Mouse (Mus musculus) bone marrow, adult 2 months (tissue): Measurements from ENCODE around the gene Gm49359. TPM values are rescaled to one million over a fixed set of nuclear protein-coding genes. Genes with fewer than 3 reads are reported as not detected.
"Not testable (repeated sequence)": the region's sequence is repeated elsewhere in the genome, so short reads cannot be mapped to it uniquely, and the experiment has no call there.

Experiments
- H3K27ac ChIP-seq: fragments of 200-500 bp; 2 replicates; pipeline ENCODE4 v1.5.1; 2012; ENCODE audit warnings: low read depth, mild to moderate bottlenecking, control low read depth, inconsistent platforms, low read length; ENCODE audit not compliant: control insufficient read depth, poor library complexity, insufficient read depth
- H3K4me1 ChIP-seq: fragments of 200-500 bp; 2 replicates; pipeline ENCODE4 v1.6.1; 2011; ENCODE audit warnings: low read length; ENCODE audit not compliant: control insufficient read depth, insufficient read depth
- H3K4me3 ChIP-seq: fragments of 200-500 bp; replicated peaks from 2 replicates; pipeline ENCODE3; 2011; ENCODE audit warnings: mild to moderate bottlenecking, low read depth, low read length, control low read depth; ENCODE audit not compliant: control insufficient read depth
- CTCF ChIP-seq: fragments of 200-500 bp; IDR thresholded peaks from 2 replicates; pipeline ENCODE4 v1.5.1; 2011; ENCODE audit warnings: low read length, control low read depth; ENCODE audit not compliant: control insufficient read depth, insufficient read depth
- WGBS: fragments of 180-500 bp; shearing (Covaris S2); methylation state at CpG from one replicate; pipeline ENCODE4 v1.1.7; 2018; 5-methylcytosine and 5-hydroxymethylcytosine counted together
- polyA plus RNA-seq: library from polyadenylated mRNA; stranded (reverse); fragments of >200 nt; gene quantifications from 2 replicates; pipeline ENCODE4 v1.2.4, GENCODE M21; 2011; ENCODE audit warnings: low replicate concordance; ENCODE audit not compliant: missing spikeins, insufficient read depth, insufficient read length

Gm49359 gene
- polyA plus RNA-seq: 0.97 and 4.9 TPM in 2 replicates

GRCm38 (mm10) chr13:62466424-62467334 lies at the start of gene Gm49359:
TSS of gene Gm49359 (minus strand) at chr13:62466832.
- not testable (repeated sequence) for H3K4me1 ChIP-seq
- 2% methylated on average over 28 of the region's 28 CpGs for WGBS
- Histone ChIP-seq H3K4me3 (peak within 1 kb of the TSS; percentile 97), H3K27ac (peak within 1 kb of the TSS; percentile 49)

- H3K27ac ChIP-seq, H3K4me3 ChIP-seq, H3K4me1 ChIP-seq: not testable (repeated sequence)
- WGBS: 79% methylated on average over 1 of the region's 1 CpGs
Measured at GRCm38 (mm10) chr13:62510641-62511420, 44.2 kb upstream of the Gm49359 start.

- not testable (repeated sequence) for H3K27ac ChIP-seq, H3K4me1 ChIP-seq
- WGBS: 86% methylated on average over 8 of the region's 8 CpGs
Measured at GRCm38 (mm10) chr13:62472661-62473060, 6.0 kb upstream of the Gm49359 start.

GRCm38 (mm10) chr13:62469947-62470346 lies 3.3 kb upstream of the Gm49359 start:
- H3K4me1 ChIP-seq, H3K27ac ChIP-seq, H3K4me3 ChIP-seq: not testable (repeated sequence)
- peak; percentile 35; the same call in 1 of the 2 replicates for TF ChIP-seq CTCF

More at GRCm38 (mm10) chr13:62472661-62473060, 6.0 kb upstream of the Gm49359 start:
- not testable (repeated sequence) for H3K4me3 ChIP-seq

Other genes with a start within 250 kb of the Gm49359 start
- gene Gm3604, start 83.7 kb downstream of the Gm49359 start, polyA plus RNA-seq: 1.7 and 2.7 TPM in 2 replicates
- not detected in 2 replicates for gene Zfp935, start 91.7 kb upstream of the Gm49359 start, polyA plus RNA-seq
- 8.7 and 13.3 TPM in 2 replicates for gene Zfp934, start 104.4 kb upstream of the Gm49359 start, polyA plus RNA-seq
- 2.6 and 4.9 TPM in 2 replicates for gene 6720489N17Rik, start 157.3 kb upstream of the Gm49359 start, polyA plus RNA-seq